ENCODE assay signal across 1 mouse cellular context in the genomic region with DNA sequence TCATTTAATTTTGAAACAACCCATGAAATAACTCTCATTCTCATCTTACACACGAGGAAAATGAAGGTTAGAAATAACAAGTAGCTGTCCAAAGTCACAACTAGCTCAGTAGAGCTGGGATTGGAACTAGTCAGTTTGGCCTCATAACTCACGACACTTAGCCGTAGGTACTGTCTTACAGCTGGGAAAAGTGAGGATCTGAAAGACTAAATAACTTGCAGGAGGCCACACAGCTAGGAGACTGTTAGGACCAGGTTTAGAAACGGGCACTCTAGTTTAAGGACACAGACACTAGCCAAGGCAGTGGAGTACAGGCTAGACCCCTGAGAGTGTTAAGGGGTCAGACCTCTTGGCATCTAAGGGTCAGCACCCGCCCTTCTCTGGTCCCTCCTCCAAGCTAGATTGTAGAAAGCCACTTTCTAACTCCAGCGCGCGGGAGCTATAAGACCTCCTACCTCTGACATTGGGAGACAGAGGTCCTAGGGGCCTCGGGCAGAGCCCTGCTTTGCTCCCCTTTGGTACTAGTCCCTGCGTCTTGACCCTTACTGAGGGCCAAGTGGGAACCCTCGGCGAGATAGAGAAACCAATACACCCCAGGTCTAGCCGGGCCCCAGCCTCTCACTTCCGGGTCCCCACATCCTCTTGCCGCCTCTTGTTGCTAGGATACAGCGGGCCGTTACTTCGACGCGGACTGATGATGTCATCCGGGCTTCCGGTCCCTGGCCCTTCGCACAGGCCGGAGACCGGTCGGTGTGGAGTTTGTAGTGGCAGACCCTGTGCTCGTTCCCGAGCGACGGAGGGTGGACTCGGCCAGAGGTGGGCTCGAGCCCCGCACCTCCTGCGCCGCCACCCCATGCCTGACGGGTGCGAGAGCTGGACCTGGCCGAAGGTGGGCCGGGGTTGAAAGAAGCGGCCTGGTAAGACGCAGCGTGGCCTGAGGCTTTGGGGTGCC.
TF ChIP-seq lines count a peak whose summit lies in the region.

Gene Glb1l, minus strand, starts transcription at position 678 of the 952 bp plus-strand sequence.
Gene Stk16, plus strand, starts transcription at position 703 of the 952 bp plus-strand sequence.

TF ChIP-seq in MEL, 35 proteins besides CTCF, POLR2A, EP300 and RAD21 (continued from another document):
- TF ChIP-seq MAFK (IDR thresholded peaks at IDR 0.05; ENCODE audit: borderline replicate concordance, low read depth, low read length) (no peak), TCF12 (IDR thresholded peaks at IDR 0.05; ENCODE audit: low read depth, low read length) (peak; percentile 57; the same call in 1 of the 2 replicates), NRF1 (IDR thresholded peaks at IDR 0.05; ENCODE audit: insufficient read depth, low read depth, low read length, poor library complexity, severe bottlenecking) (no peak), POLR2AphosphoS2 (IDR thresholded peaks at IDR 0.05; ENCODE audit: low read length) (peak; percentile 47; the same call in 1 of the 2 replicates), ZC3H11A (IDR thresholded peaks at IDR 0.05; ENCODE audit: low read depth, low read length) (no peak), NELFE (IDR thresholded peaks at IDR 0.05; ENCODE audit: low read depth, low read length) (peak; percentile 78), ELF1 (IDR thresholded peaks at IDR 0.05; ENCODE audit: low read depth, low read length) (peak; percentile 99), TAL1 (IDR thresholded peaks at IDR 0.05; ENCODE audit: low read length) (no peak), MYC (IDR thresholded peaks at IDR 0.05; ENCODE audit: low read depth, low read length) (peak; percentile 39; the same call in 1 of the 2 replicates), SMC3 (IDR thresholded peaks at IDR 0.05; ENCODE audit: low read depth, low read length) (no peak), ZKSCAN1 (IDR thresholded peaks at IDR 0.05; ENCODE audit: low read depth, low read length) (no peak), ZMIZ1 (IDR thresholded peaks at IDR 0.05; ENCODE audit: low read depth, low read length) (peak; percentile 36; the same call in 1 of the 2 replicates)
